20 mouse cellular contexts compared by ENCODE assay signal in the genomic region with DNA sequence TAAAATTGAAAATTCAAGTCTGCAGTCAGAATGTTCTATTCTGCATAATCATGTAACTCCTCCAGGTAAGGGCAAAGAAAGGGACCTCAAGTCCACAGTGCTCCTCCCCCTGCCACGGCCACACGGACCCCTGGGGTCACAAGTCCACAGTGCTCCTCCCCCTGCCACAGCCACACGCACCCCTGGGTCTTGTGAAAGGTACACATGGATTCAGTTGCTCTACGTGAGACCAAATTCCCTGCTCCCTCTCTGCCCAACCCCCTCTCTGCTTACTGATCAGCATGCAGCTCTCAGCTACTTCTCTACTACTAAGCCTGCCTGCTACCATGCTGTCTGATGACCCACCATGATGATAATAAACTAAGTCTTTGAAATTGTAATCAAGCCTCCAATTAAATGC. TPM values are rescaled to one million over a fixed set of nuclear protein-coding genes. Genes with fewer than 3 reads are reported as not detected.
DNase-seq lines count a peak whose midpoint lies in the region; ATAC-seq and TF ChIP-seq lines count a peak whose summit lies in the region.
"Had no signal": no experiment of that assay in that cellular context is flagged by ENCODE, and none has a peak within 500 bp of the region (broad histone marks: within the 10 kb centered on the region; RNA-seq: fewer than 3 reads in every experiment).

No protein-coding gene starts in this region.

- TF ChIP-seq CTCF in stomach, postnatal 0 days (IDR thresholded peaks at IDR 0.05; ENCODE audit: low read depth) = no peak

- no peaks in the 10 kb centered on the region for H3K9me3 ChIP-seq in heart, embryonic 10.5 days
- no peaks in the 10 kb centered on the region for H3K9me3 ChIP-seq in stomach, embryonic 14.5 days (ENCODE audit: control insufficient read depth, low read depth, low read length)
- no peaks in the 10 kb centered on the region for H3K9me3 ChIP-seq in stomach, postnatal 0 days (ENCODE audit: control insufficient read depth, low read length)
- H3K9me3 ChIP-seq in liver, embryonic 13.5 days (replicated peaks) = no peaks in the 10 kb centered on the region
- H3K9me3 ChIP-seq in forebrain, embryonic 11.5 days (ENCODE audit: control insufficient read depth, low read length) = no peaks in the 10 kb centered on the region
- H3K9me3 ChIP-seq: embryonic facial prominence, embryonic 12.5 days; forebrain, embryonic 12.5 days; hindbrain, embryonic 12.5 days had no signal

- no peak for TF ChIP-seq EP300 in stomach, postnatal 0 days (optimal IDR thresholded peaks at IDR 0.05)

- no peaks in the 10 kb centered on the region for H3K27me3 ChIP-seq in heart, embryonic 10.5 days (ENCODE audit: insufficient read depth, poor library complexity, severe bottlenecking)
- no peaks in the 10 kb centered on the region for H3K27me3 ChIP-seq in stomach, embryonic 14.5 days (ENCODE audit: control insufficient read depth, insufficient read depth, low read length)
- no peaks in the 10 kb centered on the region for H3K27me3 ChIP-seq in stomach, postnatal 0 days (ENCODE audit: control insufficient read depth, insufficient read depth, low read length)
- H3K27me3 ChIP-seq in liver, embryonic 13.5 days = no peaks in the 10 kb centered on the region
- no peaks in the 10 kb centered on the region; the same call in 1 of the 2 replicates for H3K27me3 ChIP-seq in forebrain, embryonic 11.5 days (ENCODE audit: control insufficient read depth, insufficient read depth, low read length)
- H3K27me3 ChIP-seq: embryonic facial prominence, embryonic 12.5 days; hindbrain, embryonic 12.5 days had no signal

- no peaks in the 10 kb centered on the region for H3K4me1 ChIP-seq in heart, embryonic 10.5 days
- no peaks in the 10 kb centered on the region for H3K4me1 ChIP-seq in stomach, embryonic 14.5 days (ENCODE audit: control insufficient read depth, insufficient read depth, low read length)
- H3K4me1 ChIP-seq in stomach, postnatal 0 days (replicated peaks; ENCODE audit: control insufficient read depth, insufficient read depth) = no peaks in the 10 kb centered on the region
- H3K4me1 ChIP-seq in liver, embryonic 13.5 days (replicated peaks) = no peaks in the 10 kb centered on the region
- no peaks in the 10 kb centered on the region for H3K4me1 ChIP-seq in forebrain, embryonic 11.5 days (replicated peaks; ENCODE audit: control insufficient read depth, insufficient read depth, low read length)
- H3K4me1 ChIP-seq: embryonic facial prominence, embryonic 12.5 days; forebrain, embryonic 12.5 days; hindbrain, embryonic 12.5 days had no signal

- peaks cover 60% of the 10 kb centered on the region for H3K36me3 ChIP-seq in heart, embryonic 10.5 days
- H3K36me3 ChIP-seq in stomach, embryonic 14.5 days (ENCODE audit: control insufficient read depth, insufficient read depth, low read length) = peaks cover 27% of the 10 kb centered on the region
- H3K36me3 ChIP-seq in stomach, postnatal 0 days (ENCODE audit: control insufficient read depth, insufficient read depth, low read length) = peaks cover 5% of the 10 kb centered on the region
- H3K36me3 ChIP-seq in liver, embryonic 13.5 days = peaks cover 38% of the 10 kb centered on the region
- H3K36me3 ChIP-seq in forebrain, embryonic 11.5 days (ENCODE audit: control insufficient read depth, insufficient read depth, low read length) = peaks cover 2% of the 10 kb centered on the region; the same call in 1 of the 2 replicates

- no peak overlapping the region for H3K4me3 ChIP-seq in heart, embryonic 10.5 days
- H3K4me3 ChIP-seq in stomach, embryonic 14.5 days (ENCODE audit: low read depth, low read length) = no peak overlapping the region
- no peak overlapping the region for H3K4me3 ChIP-seq in stomach, postnatal 0 days (ENCODE audit: low read depth, low read length)
- H3K4me3 ChIP-seq in liver, embryonic 13.5 days (replicated peaks) = no peak overlapping the region
- no peak overlapping the region for H3K4me3 ChIP-seq in forebrain, embryonic 11.5 days (ENCODE audit: low read depth, low read length)
- H3K4me3 ChIP-seq: embryonic facial prominence, embryonic 12.5 days; forebrain, embryonic 12.5 days; hindbrain, embryonic 12.5 days had no signal

- 90% methylated on average over 4 of the region's 4 CpGs for WGBS in heart, embryonic 10.5 days
- 69% methylated on average over 4 of the region's 4 CpGs for WGBS in stomach, embryonic 14.5 days
- WGBS in stomach, postnatal 0 days = 68% methylated on average over 4 of the region's 4 CpGs
- 61% methylated on average over 4 of the region's 4 CpGs for WGBS in liver, embryonic 13.5 days (ENCODE audit: insufficient replicate concordance)
- 85% methylated on average over 4 of the region's 4 CpGs for WGBS in forebrain, embryonic 11.5 days

- 0 out of 2 replicates have a peak overlapping the region, but pooled peaks have one; percentile 1 for H3K9ac ChIP-seq in stomach, embryonic 14.5 days (replicated peaks; ENCODE audit: low read depth, low read length)
- no peak overlapping the region for H3K9ac ChIP-seq in stomach, postnatal 0 days (ENCODE audit: low read length)
- no peak overlapping the region for H3K9ac ChIP-seq in liver, embryonic 13.5 days
- no peak overlapping the region for H3K9ac ChIP-seq in forebrain, embryonic 11.5 days (ENCODE audit: low read length)
- H3K9ac ChIP-seq: embryonic facial prominence, embryonic 12.5 days; forebrain, embryonic 12.5 days; hindbrain, embryonic 12.5 days had no signal

- peak; percentile 48 for DNase-seq in heart, embryonic 10.5 days (ENCODE audit: low spot score)
- no peak for DNase-seq in heart, adult 18-20 months
- DNase-seq in stomach, postnatal 0 days (ENCODE audit: low spot score) = no peak
- no peak for DNase-seq in liver, embryonic 13.5 days
- DNase-seq in cerebellum, postnatal 4 days (ENCODE audit: low spot score in 2 of 2) = no peak
- no peak for DNase-seq in forebrain, embryonic 11.5 days (ENCODE audit: low spot score)
- DNase-seq: adrenal gland, postnatal 10 days; cerebellum, adult 11 months; cerebellum, adult 8-10 months; cerebellum, postnatal 14 days; gastrocnemius, postnatal 10 days; heart, postnatal 10 days; heart, postnatal 4 days had no signal

- H3K27ac ChIP-seq in heart, embryonic 10.5 days = no peak overlapping the region
- no peak overlapping the region for H3K27ac ChIP-seq in stomach, embryonic 14.5 days (ENCODE audit: low read length)
- H3K27ac ChIP-seq in stomach, postnatal 0 days (replicated peaks) = no peak overlapping the region
- H3K27ac ChIP-seq in liver, embryonic 13.5 days = no peak overlapping the region
- no peak overlapping the region for H3K27ac ChIP-seq in forebrain, embryonic 11.5 days (ENCODE audit: low read depth, low read length)
- H3K27ac ChIP-seq: embryonic facial prominence, embryonic 12.5 days; forebrain, embryonic 12.5 days; hindbrain, embryonic 12.5 days had no signal

- ATAC-seq in stomach, embryonic 14.5 days (ENCODE audit: insufficient number of reproducible peaks, insufficient read depth, low FRiP score, low read depth) = no peak
- ATAC-seq in stomach, postnatal 0 days (ENCODE audit: low FRiP score, low TSS enrichment) = no peak
- peak; percentile 54; the same call in 1 of the 2 replicates for ATAC-seq in liver, embryonic 13.5 days (ENCODE audit: low read depth)
- no peak for ATAC-seq in forebrain, embryonic 11.5 days (replicated peaks; ENCODE audit: low FRiP score)
- ATAC-seq: forebrain, embryonic 16.5 days had no signal

- no peak overlapping the region for H3K4me2 ChIP-seq in stomach, embryonic 14.5 days (replicated peaks; ENCODE audit: low read depth, low read length)
- no peak overlapping the region for H3K4me2 ChIP-seq in stomach, postnatal 0 days (replicated peaks; ENCODE audit: low read depth)
- H3K4me2 ChIP-seq in liver, embryonic 13.5 days = no peak overlapping the region
- H3K4me2 ChIP-seq in forebrain, embryonic 11.5 days (ENCODE audit: low read depth, low read length, severe bottlenecking) = no peak overlapping the region
- H3K4me2 ChIP-seq: embryonic facial prominence, embryonic 12.5 days; forebrain, embryonic 12.5 days; hindbrain, embryonic 12.5 days had no signal

RNA-seq across cellular contexts. Expression of a gene that starts 34.3 kb away (rescaled TPM):
- 0.09 and 0.20 TPM in 2 replicates for polyA plus RNA-seq in heart, embryonic 10.5 days (2016; fragmentation: Nextera tagmentation; extraction: Ambion mirVana)
- total RNA-seq in heart, adult 18-20 months (2021) = 1 to 10 TPM; 1.1 to 1.3 TPM
- 0.52 and 0.67 TPM in 2 replicates for polyA plus RNA-seq in stomach, embryonic 14.5 days (2014; fragmentation: Nextera tagmentation; extraction: Ambion mirVana)
- 1.2 and 1.3 TPM in 2 replicates for polyA plus RNA-seq in stomach, postnatal 0 days (2015; fragmentation: Nextera tagmentation; extraction: Ambion mirVana)
- polyA plus RNA-seq in liver, embryonic 13.5 days (2015; fragmentation: Nextera tagmentation; extraction: Ambion mirVana) = 0.06 and 0.14 TPM in 2 replicates
- polyA plus RNA-seq in forebrain, embryonic 11.5 days (2014; fragmentation: Nextera tagmentation; extraction: Ambion mirVana) = 0.20 and 0.43 TPM in 2 replicates
- total RNA-seq: MEL had no signal

RNA-seq across cellular contexts. Expression of a gene that starts 36.8 kb away (rescaled TPM):
- 0.10 and 0.24 TPM in 2 replicates for polyA plus RNA-seq in heart, embryonic 10.5 days (2016; fragmentation: Nextera tagmentation; extraction: Ambion mirVana)
- total RNA-seq in heart, adult 18-20 months (2021) = under 1 TPM; 0.13 to 0.15 TPM
- polyA plus RNA-seq in stomach, embryonic 14.5 days (2014; fragmentation: Nextera tagmentation; extraction: Ambion mirVana) = not detected in 2 replicates
- polyA plus RNA-seq in stomach, postnatal 0 days (2015; fragmentation: Nextera tagmentation; extraction: Ambion mirVana) = 0.06 and 0.10 TPM in 2 replicates
- not detected in 2 replicates for polyA plus RNA-seq in liver, embryonic 13.5 days (2015; fragmentation: Nextera tagmentation; extraction: Ambion mirVana)
- polyA plus RNA-seq in forebrain, embryonic 11.5 days (2014; fragmentation: Nextera tagmentation; extraction: Ambion mirVana) = 0.27 and 0.31 TPM in 2 replicates
- polyA plus RNA-seq: heart, embryonic 14.5 days had no signal

RNA-seq across cellular contexts. Expression of a gene that starts 37.4 kb away (rescaled TPM):
- 7.1 and 9.4 TPM in 2 replicates for polyA plus RNA-seq in heart, embryonic 10.5 days (2016; fragmentation: Nextera tagmentation; extraction: Ambion mirVana)
- 1 to 10 TPM; 1.9 to 2.4 TPM for total RNA-seq in heart, adult 18-20 months (2021)
- polyA plus RNA-seq in stomach, embryonic 14.5 days (2014; fragmentation: Nextera tagmentation; extraction: Ambion mirVana) = 13.5 and 15.9 TPM in 2 replicates
- polyA plus RNA-seq in stomach, postnatal 0 days (2015; fragmentation: Nextera tagmentation; extraction: Ambion mirVana) = 4.8 and 7.2 TPM in 2 replicates
- polyA plus RNA-seq in liver, embryonic 13.5 days (2015; fragmentation: Nextera tagmentation; extraction: Ambion mirVana) = 4.4 and 4.9 TPM in 2 replicates
- 18.7 and 19.2 TPM in 2 replicates for polyA plus RNA-seq in forebrain, embryonic 11.5 days (2014; fragmentation: Nextera tagmentation; extraction: Ambion mirVana)

RNA-seq across cellular contexts. Expression of a gene that starts 37.5 kb away (rescaled TPM):
- polyA plus RNA-seq in heart, embryonic 10.5 days (2016; fragmentation: Nextera tagmentation; extraction: Ambion mirVana) = 161 and 183 TPM in 2 replicates
- total RNA-seq in heart, adult 18-20 months (2021) = 10 to 100 TPM; 40.3 to 46.9 TPM
- 206 and 213 TPM in 2 replicates for polyA plus RNA-seq in stomach, embryonic 14.5 days (2014; fragmentation: Nextera tagmentation; extraction: Ambion mirVana)
- 271 TPM in 2 replicates for polyA plus RNA-seq in stomach, postnatal 0 days (2015; fragmentation: Nextera tagmentation; extraction: Ambion mirVana)
- polyA plus RNA-seq in liver, embryonic 13.5 days (2015; fragmentation: Nextera tagmentation; extraction: Ambion mirVana) = 94.7 and 97.9 TPM in 2 replicates
- polyA plus RNA-seq in forebrain, embryonic 11.5 days (2014; fragmentation: Nextera tagmentation; extraction: Ambion mirVana) = 147 and 156 TPM in 2 replicates

RNA-seq across cellular contexts. Expression of a gene that starts 45.5 kb away (rescaled TPM):
- 26.9 and 36.9 TPM in 2 replicates for polyA plus RNA-seq in heart, embryonic 10.5 days (2016; fragmentation: Nextera tagmentation; extraction: Ambion mirVana)
- total RNA-seq in heart, adult 18-20 months (2021) = 10 to 100 TPM; 10.4 to 10.7 TPM
- polyA plus RNA-seq in stomach, embryonic 14.5 days (2014; fragmentation: Nextera tagmentation; extraction: Ambion mirVana) = 41.0 and 42.7 TPM in 2 replicates
- polyA plus RNA-seq in stomach, postnatal 0 days (2015; fragmentation: Nextera tagmentation; extraction: Ambion mirVana) = 25.8 and 28.1 TPM in 2 replicates
- polyA plus RNA-seq in liver, embryonic 13.5 days (2015; fragmentation: Nextera tagmentation; extraction: Ambion mirVana) = 15.1 and 16.8 TPM in 2 replicates
- 47.3 and 48.7 TPM in 2 replicates for polyA plus RNA-seq in forebrain, embryonic 11.5 days (2014; fragmentation: Nextera tagmentation; extraction: Ambion mirVana)
